Mouse (Mus musculus) brain, embryonic 14.5 days (tissue): ENCODE results near the gene Cntd1.

Experiments used
- CTCF ChIP-seq: fragments of 200-500 bp; IDR thresholded peaks from 2 replicates; pipeline ENCODE4 v1.5.1; 2012; ENCODE audit warnings: inconsistent platforms, mild to moderate bottlenecking, moderate library complexity, borderline replicate concordance; ENCODE audit not compliant: insufficient read depth, insufficient read length; ENCODE audit errors: extremely low read depth
- POLR2A ChIP-seq: fragments of 200-500 bp; IDR thresholded peaks from 2 replicates; pipeline ENCODE4 v1.6.1; 2012; ENCODE audit warnings: mild to moderate bottlenecking, inconsistent platforms, borderline replicate concordance; ENCODE audit not compliant: poor library complexity, insufficient read depth, insufficient read length, severe bottlenecking; ENCODE audit errors: extremely low read depth

- TF ChIP-seq CTCF: peak; percentile 98
- TF ChIP-seq POLR2A: peak; percentile 39; the same call in 1 of the 2 replicates
These were observed 23.4 kb downstream of the Cntd1 start, which contains the start of gene Becn1 for GRCm38 (mm10) chr11:101302004-101302798.
